Mouse (Mus musculus): ENCODE results near the gene Tnrc6c. TPM values are rescaled to one million over a fixed set of nuclear protein-coding genes. Genes with fewer than 3 reads are reported as not detected.

Tnrc6c gene
- total and polyA plus RNA-seq, 3 experiments = 6.9 to 16.7 (median 12.8) TPM

GRCm38 (mm10) chr11:117761801-117762200, 107.7 kb downstream of the Tnrc6c start:
- Histone ChIP-seq H3K4me2 (ENCODE audit: insufficient read depth, low read depth, poor library complexity, severe bottlenecking) (no peak overlapping the region), H3K36me3 (replicated peaks in 1 of 2; ENCODE audit: control insufficient read depth in 1 of 2, insufficient read depth in 1 of 2, low read length in 1 of 2) (peaks cover 82 to 91% of the 10 kb centered on the region in 2 experiments), H3K27me3 (replicated peaks) (no peaks in the 10 kb centered on the region), H3K9ac (ENCODE audit: insufficient read depth, low read depth) (no peak overlapping the region), H3K27ac (ENCODE audit: insufficient read depth, low read depth) (no peak overlapping the region), H3K79me2 (replicated peaks; ENCODE audit: control insufficient read depth, extremely low read depth, insufficient read depth, poor library complexity, severe bottlenecking) (no peaks in the 10 kb centered on the region), H3K4me1 (ENCODE audit: control insufficient read depth in 1 of 2, insufficient read depth in 2 of 2) (peaks cover 0 to 11% of the 10 kb centered on the region in 2 experiments; a peak in 2 of 4 replicates), H3K4me3 (replicated peaks in 1 of 3; ENCODE audit: low read depth in 2 of 3, low read length in 2 of 3, poor library complexity in 1 of 3) (no peak overlapping the region), H3K9me3 (replicated peaks; ENCODE audit: low read length) (no peaks in the 10 kb centered on the region)
- dilution Hi-C loops (cut with MboI; ENCODE audit: extremely low pct_ligation_motif_present, extremely low pct_unique_long_range_greater_than_20kb, low sequenced_read_pairs) (no loop called here), in situ Hi-C loops (cut with MboI; ENCODE audit: low pct_ligation_motif_present, low pct_unique_long_range_greater_than_20kb, low sequenced_read_pairs) (no loop called here)
- TF ChIP-seq ZMIZ1 (IDR thresholded peaks at IDR 0.05; ENCODE audit: low read depth, low read length) (no peak), USF1 (IDR thresholded peaks at IDR 0.05; ENCODE audit: low read depth, low read length) (no peak), PAX5 (IDR thresholded peaks at IDR 0.05; ENCODE audit: low read length) (no peak), TCF12 (IDR thresholded peaks at IDR 0.05; ENCODE audit: low read depth, low read length) (no peak), ELF1 (IDR thresholded peaks at IDR 0.05; ENCODE audit: low read depth, low read length) (no peak), TBP (conservative IDR thresholded peaks at IDR 0.05; ENCODE audit: low read depth, low read length) (no peak), KAT2A (IDR thresholded peaks at IDR 0.05; ENCODE audit: insufficient replicate concordance, low read length) (no peak), NRF1 (IDR thresholded peaks at IDR 0.05; ENCODE audit: low read depth, low read length) (no peak), MXI1 (IDR thresholded peaks at IDR 0.05; ENCODE audit: low read depth, low read length) (no peak), ZNF384 (IDR thresholded peaks at IDR 0.05; ENCODE audit: low read depth, low read length) (no peak), MAZ (IDR thresholded peaks at IDR 0.05; ENCODE audit: low read depth, low read length) (no peak), CHD2 (IDR thresholded peaks at IDR 0.05; ENCODE audit: low read length) (no peak), ZC3H11A (IDR thresholded peaks at IDR 0.05; ENCODE audit: low read depth, low read length) (no peak), E2F4 (IDR thresholded peaks at IDR 0.05; ENCODE audit: insufficient replicate concordance, low read depth, low read length) (no peak), BHLHE40 (IDR thresholded peaks at IDR 0.05; ENCODE audit: low read depth, low read length) (no peak), MAX (IDR thresholded peaks at IDR 0.05; ENCODE audit: low read length) (no peak)
- DNase-seq (ENCODE audit: extremely low read depth) = no peak

DNA sequence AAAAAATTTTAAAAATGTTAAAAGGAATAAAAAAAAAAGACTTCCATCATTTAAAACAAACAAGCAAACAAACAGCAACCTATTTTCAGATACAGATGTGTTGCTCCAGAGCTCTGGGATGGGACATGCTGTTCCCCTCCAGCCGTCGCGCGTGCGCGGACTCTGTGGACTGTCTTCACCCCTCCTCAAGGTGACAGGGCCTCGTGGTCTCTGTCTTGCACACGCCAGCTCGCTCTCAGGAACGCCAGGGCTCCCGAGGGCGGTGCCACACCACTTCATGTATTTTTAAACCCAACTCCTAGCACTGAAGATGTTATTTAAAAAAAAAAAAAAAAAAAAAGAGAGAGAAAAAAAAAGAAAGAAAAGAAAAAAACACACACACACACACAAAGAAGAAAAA, 108.2 kb downstream of the Tnrc6c start:
- no peak for DNase-seq (ENCODE audit: extremely low read depth)
- no peaks in the 10 kb centered on the region for H3K79me2 ChIP-seq (replicated peaks; ENCODE audit: control insufficient read depth, extremely low read depth, insufficient read depth, poor library complexity, severe bottlenecking)
- in situ Hi-C loops (cut with MboI; ENCODE audit: low pct_ligation_motif_present, low pct_unique_long_range_greater_than_20kb, low sequenced_read_pairs) = no loop called here
- TF ChIP-seq MAZ (IDR thresholded peaks at IDR 0.05; ENCODE audit: low read depth, low read length) (no peak), CHD2 (IDR thresholded peaks at IDR 0.05; ENCODE audit: low read length) (no peak), SIN3A (IDR thresholded peaks at IDR 0.05; ENCODE audit: low read length) (no peak), PAX5 (IDR thresholded peaks at IDR 0.05; ENCODE audit: low read length) (no peak), ZMIZ1 (IDR thresholded peaks at IDR 0.05; ENCODE audit: low read depth, low read length) (no peak), USF2 (conservative IDR thresholded peaks at IDR 0.05; ENCODE audit: low read depth, low read length) (no peak), CTCF (conservative IDR thresholded peaks at IDR 0.05 in 1 of 2, IDR thresholded peaks at IDR 0.05 in 1 of 2; ENCODE audit: low read depth in 2 of 2, low read length in 2 of 2) (no peak), RCOR1 (conservative IDR thresholded peaks at IDR 0.05; ENCODE audit: low read depth, low read length) (no peak), ZNF384 (IDR thresholded peaks at IDR 0.05; ENCODE audit: low read depth, low read length) (no peak), MAFK (IDR thresholded peaks at IDR 0.05; ENCODE audit: insufficient replicate concordance, low read length) (no peak), POLR2A (IDR thresholded peaks at IDR 0.05; ENCODE audit: low read depth, low read length) (no peak), ZKSCAN1 (IDR thresholded peaks at IDR 0.05; ENCODE audit: borderline replicate concordance, low read depth, low read length) (no peak), JUN (IDR thresholded peaks at IDR 0.05; ENCODE audit: insufficient read depth, low read depth, low read length) (no peak), BHLHE40 (IDR thresholded peaks at IDR 0.05; ENCODE audit: low read depth, low read length) (no peak)
- H3K4me3 ChIP-seq (replicated peaks in 1 of 3; ENCODE audit: low read depth in 2 of 3, low read length in 2 of 3, poor library complexity in 1 of 3) = no peak overlapping the region
- peaks cover 80 to 90% of the 10 kb centered on the region in 2 experiments for H3K36me3 ChIP-seq (replicated peaks in 1 of 2; ENCODE audit: control insufficient read depth in 1 of 2, insufficient read depth in 1 of 2, low read length in 1 of 2)
- peaks cover 0 to 13% of the 10 kb centered on the region in 2 experiments; a peak in 2 of 4 replicates for H3K4me1 ChIP-seq (ENCODE audit: control insufficient read depth in 1 of 2, insufficient read depth in 2 of 2)
- no peaks in the 10 kb centered on the region for H3K9me3 ChIP-seq (replicated peaks; ENCODE audit: low read length)
- no peaks in the 10 kb centered on the region for H3K27me3 ChIP-seq (replicated peaks)
- no peak overlapping the region for H3K4me2 ChIP-seq (ENCODE audit: insufficient read depth, low read depth, poor library complexity, severe bottlenecking)
- no peak overlapping the region for H3K9ac ChIP-seq (ENCODE audit: insufficient read depth, low read depth)
- no peak overlapping the region for H3K27ac ChIP-seq (ENCODE audit: insufficient read depth, low read depth)
- dilution Hi-C loops (cut with MboI; ENCODE audit: extremely low pct_ligation_motif_present, extremely low pct_unique_long_range_greater_than_20kb, low sequenced_read_pairs) = no loop called here
